Mouse (Mus musculus) myocyte (in vitro differentiated cells): ENCODE results near the gene Trim62.

Experiments
- E2F4 ChIP-seq: IDR thresholded peaks from one replicate; pipeline ENCODE4 v1.6.1; 2011; ENCODE audit warnings: mild to moderate bottlenecking, control low read depth, moderate library complexity; ENCODE audit not compliant: insufficient read depth
- MAX ChIP-seq: IDR thresholded peaks from one replicate; pipeline ENCODE4 v1.6.1; 2011; ENCODE audit warnings: low read depth, mild to moderate bottlenecking, control low read depth
- MYOG ChIP-seq, 3 experiments: IDR thresholded peaks; one replicate each; pipeline ENCODE4 v1.6.1; 2011; ENCODE audit warnings: control low read depth in 2 of 3, low read depth in 2 of 3, mild to moderate bottlenecking in 2 of 3; ENCODE audit not compliant: insufficient read length in 2 of 3, control insufficient read depth in 1 of 3, insufficient read depth in 1 of 3
- POLR2A ChIP-seq: IDR thresholded peaks from one replicate; pipeline ENCODE4 v1.6.1; 2011; ENCODE audit warnings: low read depth, mild to moderate bottlenecking, control low read depth, moderate library complexity; ENCODE audit not compliant: insufficient read length
- POLR2AphosphoS2 ChIP-seq: IDR thresholded peaks from one replicate; pipeline ENCODE4 v1.6.1; 2011; ENCODE audit warnings: low read depth, control low read depth; ENCODE audit not compliant: insufficient read length
- TCF12 ChIP-seq: IDR thresholded peaks from one replicate; pipeline ENCODE4 v1.6.1; 2011; ENCODE audit warnings: mild to moderate bottlenecking, control low read depth; ENCODE audit not compliant: poor library complexity, insufficient read depth, severe bottlenecking
- TCF3 ChIP-seq: IDR thresholded peaks from one replicate; pipeline ENCODE4 v1.6.1; 2011; ENCODE audit warnings: low read depth, control low read depth; ENCODE audit not compliant: insufficient read length
- USF1 ChIP-seq: IDR thresholded peaks from one replicate; pipeline ENCODE4 v1.6.1; 2011; ENCODE audit warnings: low read depth, mild to moderate bottlenecking, control low read depth, moderate library complexity

DNA sequence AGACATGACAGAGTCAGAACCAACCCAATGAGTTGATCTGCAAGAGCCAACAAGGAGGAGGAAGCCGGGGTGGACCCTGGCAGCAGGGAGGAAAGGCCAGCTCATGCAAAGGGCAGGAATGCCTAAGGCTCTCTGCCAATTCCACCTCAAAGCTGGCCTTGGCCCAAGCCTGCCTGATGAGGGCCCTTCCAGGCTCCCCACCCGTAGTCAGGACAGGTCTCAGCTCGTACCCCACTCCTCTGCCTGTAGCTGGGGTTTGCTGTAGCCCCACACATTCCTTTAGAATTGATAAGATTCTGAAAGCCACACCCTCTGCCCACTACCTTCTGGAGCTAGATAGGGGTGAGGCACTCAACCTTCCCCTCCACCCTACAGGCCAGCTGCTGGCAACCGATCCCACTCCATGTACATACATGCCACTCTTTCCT, 27.8 kb upstream of the Trim62 start:
- no peak for TF ChIP-seq POLR2A
- TF ChIP-seq E2F4 = no peak
- no peak for TF ChIP-seq MAX
- no peak for TF ChIP-seq TCF12
- no peak for TF ChIP-seq USF1
- TF ChIP-seq MYOG (IDR thresholded peaks at IDR 0.05; ENCODE audit: control insufficient read depth in 1 of 3, insufficient read depth in 1 of 3, insufficient read length in 2 of 3, low read depth in 2 of 3) = no peak
- no peak for TF ChIP-seq TCF3
- no peak for TF ChIP-seq POLR2AphosphoS2
